Mouse (Mus musculus): ENCODE measurements around the gene Zcchc7.
"Not testable (repeated sequence)": the region's sequence is repeated elsewhere in the genome, so short reads cannot be mapped to it uniquely, and the experiment has no call there.

The Zcchc7 gene

DNA sequence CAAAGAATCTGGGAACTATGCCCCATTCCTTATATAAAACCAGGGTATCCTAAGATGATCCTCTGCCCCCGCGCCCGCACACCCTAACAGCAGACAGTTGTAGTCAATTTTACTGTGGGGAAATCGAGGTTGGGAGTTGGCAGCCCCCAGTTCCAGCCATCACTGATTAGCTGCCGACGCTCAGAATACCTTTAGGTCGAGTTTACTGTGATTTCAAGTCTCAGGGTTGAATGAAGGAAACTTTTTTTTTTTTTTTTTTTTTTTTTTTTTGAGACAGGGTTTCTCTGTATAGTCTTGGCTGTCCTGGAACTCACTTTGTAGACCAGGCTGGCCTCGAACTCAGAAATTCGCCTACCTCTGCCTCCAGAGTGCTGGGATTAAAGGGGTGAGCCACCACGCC, 1.5 kb downstream of the Zcchc7 start:
- DNase-seq (ENCODE audit: low spot score): not testable (repeated sequence)

DNA sequence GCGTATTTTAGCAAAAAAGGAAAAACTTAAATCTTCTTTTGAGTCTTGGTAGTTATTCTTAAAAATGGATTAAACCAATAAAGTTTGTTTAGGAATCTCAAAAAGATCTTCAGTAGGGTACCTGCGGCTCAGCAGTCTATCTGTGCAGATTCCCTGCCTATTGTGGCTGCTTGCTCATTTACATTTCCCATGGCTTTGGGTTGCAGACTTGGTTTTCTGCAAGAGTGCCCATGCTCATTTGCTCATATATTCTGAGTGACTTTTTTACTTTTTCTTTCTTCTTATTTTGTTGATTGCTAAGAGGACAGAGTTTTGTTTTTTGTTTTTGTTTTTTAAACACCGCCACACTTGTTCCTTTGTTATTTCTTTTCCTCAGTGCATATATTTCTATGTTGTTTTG, 19.2 kb downstream of the Zcchc7 start:
- no peak for DNase-seq (ENCODE audit: low spot score)

DNA sequence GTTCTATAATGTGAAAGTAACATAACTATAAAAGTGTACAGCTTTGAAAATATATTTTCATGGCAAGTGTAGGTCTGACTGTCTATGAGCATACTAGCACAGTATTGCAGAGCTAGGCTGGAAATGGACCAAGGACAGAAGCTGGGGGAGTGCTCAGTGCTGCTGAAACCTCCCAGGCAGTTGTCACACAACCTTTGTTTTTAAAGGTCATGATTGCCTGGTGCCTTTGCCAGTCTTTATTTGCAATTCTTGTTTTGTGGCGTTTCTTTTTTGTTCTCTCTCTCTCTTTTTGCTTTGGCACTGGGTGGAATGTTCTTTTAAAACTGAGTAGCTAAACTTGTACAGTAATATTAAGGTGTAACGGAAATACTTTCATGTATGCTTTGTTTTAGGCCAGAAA, 21.0 kb downstream of the Zcchc7 start:
- peak; percentile 39 for DNase-seq (ENCODE audit: low spot score)

DNA sequence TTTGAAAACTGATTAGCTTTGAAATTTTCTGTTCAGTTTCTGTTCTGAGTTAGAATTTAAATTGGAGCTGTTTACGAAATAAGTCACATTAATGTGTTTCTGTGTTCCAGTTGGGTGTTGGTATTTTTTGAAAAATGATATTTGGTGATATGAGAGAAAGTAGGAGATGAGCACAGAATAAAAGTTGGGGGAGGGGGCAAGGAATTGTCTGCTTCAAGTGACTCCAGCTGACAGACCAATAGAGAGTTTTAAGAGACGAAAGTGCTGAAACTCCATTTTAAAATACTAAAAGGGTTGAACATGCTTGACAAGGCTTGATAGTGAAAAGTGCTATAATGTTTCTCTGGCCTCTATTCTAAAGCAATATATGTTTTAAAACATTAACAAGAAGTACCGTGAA, 21.4 kb downstream of the Zcchc7 start:
- no peak for DNase-seq (ENCODE audit: low spot score)

DNA sequence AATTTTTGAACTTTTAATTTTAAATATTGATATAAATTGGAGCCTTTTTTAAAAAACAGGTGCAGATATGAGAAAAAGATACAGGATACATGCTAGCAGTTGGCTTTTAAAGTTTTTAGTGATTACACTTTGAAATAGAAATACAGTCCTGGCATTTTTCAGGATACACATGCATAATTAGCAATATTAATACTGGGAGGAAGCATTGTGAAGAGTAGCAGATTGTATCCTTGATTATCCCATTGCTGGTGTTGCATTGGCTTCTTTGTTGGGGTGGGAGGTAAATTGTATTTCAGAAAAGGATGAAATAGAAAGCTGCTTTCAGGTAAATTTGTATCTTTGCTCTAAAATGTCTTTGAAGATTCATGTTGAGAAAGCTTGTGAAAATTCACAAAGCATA, 22.0 kb downstream of the Zcchc7 start:
- no peak for DNase-seq (ENCODE audit: low spot score)

DNA sequence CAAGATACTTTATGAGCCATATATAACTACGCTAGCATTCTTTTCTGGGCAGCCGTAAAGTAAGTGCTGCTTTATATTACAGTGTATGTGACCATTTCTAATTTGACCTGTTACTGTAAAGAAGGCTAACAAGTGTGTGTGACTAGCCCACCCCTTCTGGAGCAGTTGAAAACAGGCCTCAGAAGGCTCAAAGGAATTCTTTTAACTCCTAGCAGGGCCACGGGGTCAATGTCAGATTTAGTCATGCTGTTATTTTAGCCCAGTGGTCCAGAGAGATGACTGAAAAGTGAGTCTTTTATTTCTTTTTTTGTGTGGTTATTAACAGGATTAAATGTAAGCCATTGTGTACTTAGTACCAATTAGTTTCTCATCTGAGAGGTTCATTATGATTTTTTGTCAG, 22.6 kb downstream of the Zcchc7 start:
- DNase-seq (ENCODE audit: low spot score): no peak

DNA sequence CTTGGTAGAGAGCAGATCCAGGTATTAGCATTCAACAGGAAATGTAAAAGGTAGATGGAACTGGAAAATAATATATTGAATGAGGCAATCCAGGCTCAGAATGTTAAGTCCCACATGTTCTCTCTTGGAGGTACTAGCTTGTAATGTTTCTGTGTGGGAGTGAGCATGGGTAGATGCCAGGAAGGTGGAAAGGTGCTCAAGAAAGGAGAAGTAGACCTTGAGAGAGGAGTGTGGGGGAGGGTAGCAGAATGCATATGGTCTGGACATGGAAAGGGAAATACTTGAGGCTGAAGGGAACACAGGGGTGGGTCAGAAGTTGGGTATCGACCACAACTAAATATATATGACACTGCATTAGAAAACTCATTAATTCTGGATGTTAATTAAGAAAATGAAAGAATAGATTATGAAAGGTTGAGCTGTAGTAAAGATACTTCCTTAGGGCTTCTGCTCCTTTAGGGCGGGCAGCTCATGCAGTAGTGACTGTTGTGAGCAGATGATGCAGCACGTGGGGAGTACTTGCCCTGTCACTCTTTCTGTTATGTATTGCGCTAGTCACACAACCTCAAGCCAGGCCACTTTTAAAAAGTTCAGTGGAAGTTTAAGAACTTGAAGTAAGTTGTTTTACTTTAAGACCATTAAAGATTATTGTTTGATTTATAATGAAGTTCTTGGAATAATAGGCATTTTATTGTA, 24.9 kb downstream of the Zcchc7 start:
- DNase-seq (ENCODE audit: low spot score): peak; percentile 14

DNA sequence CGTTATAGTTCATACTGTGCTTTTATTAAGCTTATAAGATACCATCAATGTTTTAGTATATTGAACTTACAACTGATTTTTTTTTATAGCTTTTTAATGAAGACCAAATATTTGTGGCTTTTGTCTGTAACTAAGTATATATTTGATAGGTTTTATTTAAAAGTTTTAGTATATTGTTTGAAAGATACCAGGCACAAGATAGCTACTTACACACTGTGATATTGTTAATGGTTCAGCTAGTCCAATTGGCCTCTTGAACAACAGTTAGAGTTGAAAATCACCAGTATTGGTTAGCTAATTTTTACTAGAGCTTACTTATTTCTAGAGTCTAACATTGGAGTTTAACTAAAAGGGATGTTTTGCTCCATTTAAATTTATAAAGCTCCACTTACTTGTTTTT, 25.8 kb downstream of the Zcchc7 start:
- DNase-seq (ENCODE audit: low spot score): no peak

DNA sequence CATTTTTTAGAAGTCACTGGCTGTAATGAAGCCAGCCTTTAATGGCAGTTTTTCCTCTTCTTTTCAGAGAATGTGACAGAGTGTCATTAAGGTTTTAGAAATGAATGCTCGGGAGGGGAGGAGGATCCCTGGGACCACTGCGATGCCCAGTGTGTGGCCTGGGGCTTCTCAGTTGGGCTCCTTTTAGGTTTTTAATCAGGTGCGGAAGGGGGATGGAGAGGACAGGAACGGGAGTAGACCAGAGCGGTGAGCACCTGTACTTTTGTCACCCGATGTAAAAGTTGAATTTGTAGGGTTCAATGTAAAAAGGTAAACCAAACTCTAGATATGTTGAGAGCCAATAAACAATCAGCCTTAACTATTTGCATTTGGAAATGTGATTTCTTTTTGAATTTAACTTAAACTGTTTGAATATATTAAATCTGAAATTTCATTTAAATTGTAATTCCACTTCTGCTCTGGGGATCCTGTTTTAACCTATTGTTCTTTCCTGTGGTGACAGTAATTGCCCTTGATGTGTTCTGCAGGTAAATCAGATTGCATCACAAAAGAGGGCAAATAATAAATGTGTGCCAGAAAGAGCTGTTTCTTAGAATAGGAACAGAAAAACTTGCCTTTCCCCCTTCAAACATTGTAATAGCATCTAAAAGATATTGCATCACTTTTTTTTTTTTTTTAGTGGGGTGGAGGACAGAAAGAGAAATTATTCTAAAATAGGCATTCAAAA, 28.1 kb downstream of the Zcchc7 start:
- no peak for DNase-seq (ENCODE audit: low spot score)

DNA sequence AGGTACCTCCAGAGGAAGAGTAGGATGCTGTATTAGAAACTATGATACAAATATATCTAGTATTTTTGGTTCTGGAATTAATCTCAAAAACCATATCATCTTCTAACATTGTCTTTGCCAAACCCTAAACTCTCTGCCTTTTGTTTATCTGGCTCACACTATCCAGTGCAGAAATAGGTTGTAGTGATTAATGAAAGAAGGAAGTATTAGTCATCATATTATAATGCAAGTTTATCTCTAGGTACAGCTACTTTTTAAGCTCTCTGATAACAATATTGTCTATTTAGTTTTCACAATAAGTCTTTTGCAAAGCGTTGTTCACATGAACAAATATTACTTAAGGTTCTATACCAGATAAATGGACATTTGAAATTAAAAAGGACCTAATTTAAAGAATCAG, 57.2 kb downstream of the Zcchc7 start:
- DNase-seq (ENCODE audit: low spot score): no peak

DNA sequence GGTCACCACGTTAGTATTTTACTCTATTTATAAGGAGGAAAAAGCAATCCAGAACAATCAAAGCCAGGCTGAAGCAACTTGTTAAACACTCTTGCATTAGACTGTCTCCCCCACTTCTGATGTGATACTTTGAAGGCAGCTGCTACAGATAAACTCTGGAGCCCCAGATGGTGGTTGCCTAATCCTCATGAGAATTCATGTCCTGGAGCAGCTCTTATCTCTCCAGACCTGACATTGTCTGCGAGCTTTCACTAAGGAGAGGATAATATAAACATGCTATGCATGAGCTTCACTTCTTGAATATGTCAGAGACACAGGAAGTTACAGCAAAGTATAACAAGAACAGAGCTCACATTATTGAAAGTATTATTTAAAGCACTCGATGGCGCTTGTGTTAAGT, 58.1 kb downstream of the Zcchc7 start:
- DNase-seq (ENCODE audit: low spot score): no peak

DNA sequence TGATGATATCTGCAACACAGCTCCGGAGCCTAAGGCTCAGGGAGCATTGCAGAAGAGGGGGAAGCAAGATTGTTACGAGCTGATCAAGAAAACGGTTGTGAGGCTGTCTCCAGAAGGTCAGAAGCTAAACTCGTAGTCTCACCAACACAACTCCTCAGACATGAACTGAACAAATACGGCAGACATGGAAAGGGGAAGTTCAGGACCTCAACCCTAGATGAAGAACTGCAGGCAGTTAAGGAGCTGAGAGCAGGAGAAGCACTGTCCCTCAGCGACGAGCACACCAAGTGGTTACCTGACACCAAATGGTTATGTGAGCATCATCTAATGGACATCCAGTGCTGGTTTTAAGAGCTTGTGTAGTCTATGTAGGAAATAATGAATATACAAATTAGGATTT, 60.9 kb downstream of the Zcchc7 start:
- no peak for DNase-seq (ENCODE audit: low spot score)

DNA sequence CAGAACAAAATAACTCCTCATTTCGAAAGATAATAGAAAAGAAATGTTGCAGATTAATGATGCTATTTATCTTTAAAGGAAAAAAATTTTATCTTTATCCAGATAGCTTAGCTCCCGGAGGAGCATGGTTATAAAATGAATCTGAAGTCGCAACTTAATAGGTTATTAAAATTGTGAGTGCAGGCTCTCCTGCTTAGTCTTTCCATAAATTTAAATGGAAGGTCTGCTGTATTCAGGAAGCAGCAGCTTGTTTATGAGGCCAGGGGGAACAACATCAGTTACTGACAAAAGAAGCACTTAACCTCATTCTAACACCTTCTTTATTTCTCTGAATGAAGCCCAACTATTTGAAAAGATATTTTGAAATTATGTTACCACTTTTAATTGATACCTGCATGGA, 74.9 kb downstream of the Zcchc7 start:
- no peak for DNase-seq (ENCODE audit: low spot score)

DNA sequence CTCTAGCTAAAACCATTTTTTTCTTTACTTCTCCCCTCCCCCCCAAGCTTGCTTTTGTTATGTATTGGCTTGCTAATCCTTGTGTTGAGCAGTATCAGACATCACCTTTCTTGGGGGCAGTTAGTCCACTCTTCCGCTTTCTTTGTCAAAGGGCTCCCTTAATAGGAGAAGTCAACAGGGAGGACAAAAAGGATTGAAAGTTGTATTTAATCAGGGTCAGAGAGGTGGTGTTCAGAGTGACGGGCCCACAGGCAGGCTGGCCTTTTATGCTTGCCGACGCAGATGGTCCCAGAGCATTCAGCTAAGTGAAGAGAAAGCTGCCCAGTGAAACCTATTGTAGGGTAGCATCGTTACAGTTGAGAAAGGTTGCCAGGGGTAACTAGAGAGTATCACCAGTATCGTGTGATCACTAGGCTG, 96.2 kb downstream of the Zcchc7 start:
- DNase-seq (ENCODE audit: low spot score): no peak

DNA sequence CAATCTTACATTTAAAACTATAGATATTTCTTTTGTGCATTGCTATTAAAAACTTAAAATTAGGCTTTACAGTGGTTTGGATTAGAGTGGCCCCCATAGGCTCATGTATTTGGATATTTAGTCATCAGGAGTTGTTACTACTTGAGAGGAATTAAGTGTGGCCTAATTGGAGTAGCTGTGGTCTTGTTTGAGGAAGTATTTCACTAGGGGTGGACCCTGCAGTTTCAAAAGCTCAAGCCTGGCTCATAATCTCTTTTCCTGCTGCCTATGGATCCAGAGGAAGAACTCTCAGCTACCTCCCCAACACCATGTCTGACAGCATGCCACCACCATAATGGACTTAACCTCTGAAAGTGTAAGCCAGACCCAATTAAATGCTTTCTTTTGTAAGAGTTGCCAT, 115.9 kb downstream of the Zcchc7 start:
- no peak for DNase-seq (ENCODE audit: low spot score)

DNA sequence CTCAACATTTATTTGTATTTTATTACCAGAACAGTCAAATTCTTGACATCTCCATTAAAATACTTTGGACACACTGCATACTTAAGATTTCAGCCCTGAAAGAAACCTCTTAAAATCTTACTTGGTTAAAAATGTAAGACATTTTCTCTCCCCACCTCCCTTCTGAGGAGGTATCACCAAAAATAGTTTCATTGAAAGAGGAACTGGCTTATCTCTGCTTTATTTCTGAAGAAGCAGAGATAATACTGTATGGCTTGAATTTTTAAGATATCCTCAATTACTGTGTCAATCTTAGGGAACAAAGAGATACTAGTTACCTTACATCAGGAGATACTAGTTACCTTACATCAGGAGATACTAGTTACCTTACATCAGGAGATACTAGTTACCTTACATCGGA, 116.4 kb downstream of the Zcchc7 start:
- no peak for DNase-seq (ENCODE audit: low spot score)

DNA sequence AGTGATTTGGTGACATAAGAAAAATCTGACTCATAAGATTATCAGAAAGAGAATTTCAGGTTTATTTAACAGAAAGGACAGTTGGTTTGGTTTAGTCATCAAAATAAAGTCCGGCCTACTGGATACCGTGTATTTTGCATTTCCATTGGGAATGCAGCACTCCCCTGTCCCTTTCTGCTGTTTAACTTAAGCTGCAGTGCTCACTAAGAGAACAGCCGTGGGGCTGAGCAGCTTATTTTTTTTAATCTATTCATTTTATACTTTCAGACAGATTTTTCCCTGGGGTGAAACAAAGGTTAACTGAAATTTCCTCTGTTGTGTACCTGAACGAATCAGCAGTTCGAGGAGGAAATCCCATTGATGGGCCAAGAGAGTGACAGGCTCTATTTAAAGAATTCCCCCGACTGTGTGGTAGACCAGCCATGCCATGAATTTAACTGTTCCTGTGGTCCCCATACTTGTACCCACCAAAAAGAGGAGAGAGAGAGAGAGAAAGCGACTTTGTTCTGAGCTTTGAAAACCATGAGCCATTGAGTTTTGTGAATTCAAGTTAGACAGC, 124.5 kb downstream of the Zcchc7 start:
- DNase-seq (ENCODE audit: low spot score): no peak

DNA sequence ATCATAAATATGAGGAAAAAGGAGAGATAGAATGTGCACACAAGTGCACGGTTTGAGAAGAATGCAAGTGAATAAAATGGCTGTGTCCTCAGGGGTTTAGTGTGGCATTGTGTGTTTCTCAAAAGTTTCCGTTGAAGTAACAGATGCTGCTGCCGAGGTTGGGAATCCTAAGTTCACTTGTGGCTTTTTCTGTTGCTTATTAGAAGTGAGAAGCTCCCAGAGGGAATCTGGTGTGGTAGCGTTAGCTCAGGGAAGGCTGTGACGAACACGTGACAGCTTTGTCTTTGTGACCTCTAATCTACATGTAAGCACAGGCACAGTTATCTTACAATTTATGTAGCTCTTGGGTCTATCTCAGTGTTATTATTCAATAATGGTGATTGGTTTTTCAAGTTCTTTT, 130.5 kb downstream of the Zcchc7 start:
- DNase-seq (ENCODE audit: low spot score): no peak

DNA sequence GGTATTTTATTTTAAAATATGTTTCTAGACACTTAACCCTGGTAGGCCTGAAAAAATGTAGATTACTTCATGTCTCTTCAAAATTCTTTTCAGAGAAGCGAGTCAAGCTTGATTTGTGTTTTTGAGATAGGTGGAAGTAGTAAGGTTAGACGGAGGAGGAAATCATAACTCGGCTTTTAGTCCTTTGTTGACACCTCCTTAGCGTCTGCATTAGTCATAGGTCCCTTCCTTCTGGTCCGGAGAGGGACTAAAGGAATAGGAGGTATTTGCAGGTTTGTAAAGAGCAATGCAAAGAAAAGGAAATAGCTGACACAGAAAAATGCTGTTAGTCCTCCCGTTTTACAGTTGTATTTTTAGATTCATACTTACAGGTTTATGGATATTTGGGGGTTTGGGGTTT, 135.7 kb downstream of the Zcchc7 start:
- DNase-seq (ENCODE audit: low spot score): no peak

DNA sequence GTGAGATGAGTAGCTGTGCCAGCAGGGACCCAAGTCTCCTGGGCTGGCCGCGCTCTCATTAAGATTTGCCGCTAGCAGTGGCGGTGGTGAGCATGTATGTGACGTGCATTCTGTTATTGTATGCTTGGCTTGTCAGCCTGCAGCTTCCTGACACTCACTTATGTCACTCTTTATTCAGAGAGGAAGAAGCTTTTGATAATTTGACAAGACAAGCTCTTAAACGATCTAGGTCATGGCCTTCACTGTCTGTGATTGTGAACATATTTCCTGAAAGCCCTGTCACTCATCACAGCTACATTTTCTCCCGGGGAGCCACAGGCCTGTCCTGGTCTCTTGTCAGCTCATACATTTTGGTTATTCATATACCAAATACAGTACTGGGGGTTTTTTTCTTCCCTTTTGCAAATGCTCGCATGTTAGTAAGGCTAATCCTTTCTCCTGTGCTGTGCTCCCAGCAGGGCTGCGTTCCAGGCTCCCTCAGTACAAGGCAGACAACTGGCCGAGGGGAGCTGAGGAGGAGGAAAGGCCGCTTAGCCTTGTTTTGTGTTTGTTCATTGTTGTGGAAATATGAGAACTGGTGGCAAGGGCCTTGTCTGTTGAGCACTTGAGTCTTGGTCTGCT, 150.1 kb downstream of the Zcchc7 start:
- peak; percentile 16 for DNase-seq (ENCODE audit: low spot score)

DNA sequence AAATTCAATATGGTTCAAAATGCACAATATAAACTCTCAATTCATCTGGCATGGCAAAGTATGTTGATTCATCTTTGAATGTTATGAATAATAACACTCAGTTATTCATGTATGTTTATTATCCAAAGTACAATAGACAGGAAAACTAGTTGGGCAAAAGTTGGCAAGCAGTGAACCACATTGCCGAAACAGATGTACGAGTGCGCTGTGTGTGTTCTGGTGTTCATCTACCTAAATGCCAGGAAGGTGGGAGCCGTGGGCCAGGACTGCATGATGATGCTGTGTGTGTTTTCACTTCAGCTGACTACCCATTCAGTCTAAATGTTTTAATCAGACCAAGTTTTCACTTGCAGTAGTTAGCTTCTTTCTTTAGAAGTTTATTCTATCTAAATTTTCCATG, 150.7 kb downstream of the Zcchc7 start:
- DNase-seq (ENCODE audit: low spot score): no peak

DNA sequence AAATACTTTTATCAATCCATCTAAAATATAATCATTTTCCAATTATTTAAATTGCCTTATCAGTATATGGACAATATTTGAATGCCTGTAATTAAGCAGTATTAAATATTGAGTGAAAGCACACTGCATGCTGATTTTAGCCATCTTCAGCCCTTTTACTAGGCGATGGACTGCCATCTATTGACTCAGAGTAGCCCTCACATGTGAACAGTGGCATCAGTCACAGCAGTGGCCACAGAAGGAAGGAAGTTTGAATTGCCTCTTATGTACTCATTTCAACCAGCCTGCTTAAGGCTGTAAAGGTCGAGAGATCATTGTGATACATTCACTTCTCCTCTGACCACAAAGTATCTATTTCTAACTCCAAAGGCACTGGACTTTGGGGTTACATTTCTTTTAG, 154.4 kb downstream of the Zcchc7 start:
- DNase-seq (ENCODE audit: low spot score): peak; percentile 36

DNA sequence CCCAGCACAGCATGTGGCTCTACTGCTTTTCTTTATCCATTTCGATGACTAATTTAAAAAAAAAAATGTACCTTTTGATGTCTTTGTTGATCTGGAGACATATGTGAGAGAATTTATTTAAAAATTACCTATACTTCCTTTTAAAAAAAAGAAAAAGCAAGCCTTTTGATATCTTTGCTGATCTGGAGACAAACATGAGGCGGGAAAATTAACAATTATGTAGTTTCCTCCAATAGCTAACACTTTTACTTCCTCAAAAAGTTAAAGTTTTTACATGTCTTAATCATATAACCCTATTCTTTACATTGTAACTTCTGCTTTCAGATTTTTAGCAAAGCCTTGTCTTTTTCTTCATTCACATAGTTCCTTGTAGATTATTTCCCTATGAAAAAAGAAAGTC, 155.2 kb downstream of the Zcchc7 start:
- no peak for DNase-seq (ENCODE audit: low spot score)
